Mouse (Mus musculus) hindbrain, postnatal 0 days (tissue): ENCODE data around the gene Mtch2. TPM values are rescaled to one million over a fixed set of nuclear protein-coding genes. Genes with fewer than 3 reads are reported as not detected.

Source experiments
- ATAC-seq: fragments of 200-750 bp; cut with Nextera tagmentation; 2 replicates; pipeline ENCODE4 v1.8.0; 2017; ENCODE audit warnings: mild to moderate bottlenecking, moderate TSS enrichment, moderate library complexity
- DNase-seq: peaks from one replicate; pipeline ENCODE4 v3.0.0-alpha.2; 2015; ENCODE audit warnings: low spot score
- H3K27ac ChIP-seq: fragments of 300-500 bp; sonication (generic); 2 replicates; pipeline ENCODE4 v1.5.1; 2014; ENCODE audit warnings: mild to moderate bottlenecking
- H3K27me3 ChIP-seq: fragments of 300-500 bp; sonication (generic); 2 replicates; pipeline ENCODE4 v1.6.1; 2014; ENCODE audit warnings: low read length, mixed read lengths; ENCODE audit not compliant: insufficient read depth
- H3K36me3 ChIP-seq: fragments of 300-500 bp; sonication (generic); 2 replicates; pipeline ENCODE4 v1.6.1; 2014; ENCODE audit warnings: low read length, mixed read lengths; ENCODE audit not compliant: insufficient read depth
- H3K4me1 ChIP-seq: fragments of 300-500 bp; sonication (generic); 2 replicates; pipeline ENCODE4 v1.6.1; 2014; ENCODE audit warnings: antibody characterized with exemption, low read length, mixed read lengths; ENCODE audit not compliant: insufficient read depth
- H3K4me2 ChIP-seq: fragments of 300-500 bp; sonication (generic); 2 replicates; pipeline ENCODE4 v1.6.1; 2014; ENCODE audit warnings: low read depth, mild to moderate bottlenecking, low read length, moderate library complexity, mixed read lengths
- H3K4me3 ChIP-seq: fragments of 300-500 bp; sonication (generic); 2 replicates; pipeline ENCODE4 v1.5.1; 2014; ENCODE audit warnings: low read length
- H3K9ac ChIP-seq: fragments of 300-500 bp; sonication (generic); replicated peaks from 2 replicates; pipeline ENCODE4 v1.6.1; 2014; ENCODE audit warnings: mild to moderate bottlenecking, low read length, moderate library complexity, mixed read lengths
- H3K9me3 ChIP-seq: fragments of 300-500 bp; sonication (generic); 2 replicates; pipeline ENCODE4 v1.6.1; 2016; ENCODE audit warnings: low read length, mixed read lengths
- CTCF ChIP-seq: IDR thresholded peaks from 2 replicates; pipeline ENCODE4 v1.5.1; 2016; ENCODE audit warnings: antibody characterized with exemption, control low read depth, low read depth
- WGBS: fragments of 180-500 bp; shearing (Covaris S2); extraction: QIAGEN DNeasy Blood & Tissue Kit; methylation state at CpG from one replicate; pipeline ENCODE4 v1.1.7; 2014; 5-methylcytosine and 5-hydroxymethylcytosine counted together
- polyA plus RNA-seq: library from polyadenylated mRNA; unstranded; fragments of >200 nt; fragmentation: Nextera tagmentation; extraction: Ambion mirVana; gene quantifications from 2 replicates; pipeline ENCODE4 v1.2.1, GENCODE M21; 2015
- total RNA-seq: library from RNA; depleted of rRNA; stranded (reverse); fragments of >200 nt; gene quantifications from 2 replicates; pipeline ENCODE4 v1.2.3, GENCODE M21; 2014

Gene Mtch2
- total and polyA plus RNA-seq, 2 experiments from 2014 or later, result 126 to 202 TPM

DNA sequence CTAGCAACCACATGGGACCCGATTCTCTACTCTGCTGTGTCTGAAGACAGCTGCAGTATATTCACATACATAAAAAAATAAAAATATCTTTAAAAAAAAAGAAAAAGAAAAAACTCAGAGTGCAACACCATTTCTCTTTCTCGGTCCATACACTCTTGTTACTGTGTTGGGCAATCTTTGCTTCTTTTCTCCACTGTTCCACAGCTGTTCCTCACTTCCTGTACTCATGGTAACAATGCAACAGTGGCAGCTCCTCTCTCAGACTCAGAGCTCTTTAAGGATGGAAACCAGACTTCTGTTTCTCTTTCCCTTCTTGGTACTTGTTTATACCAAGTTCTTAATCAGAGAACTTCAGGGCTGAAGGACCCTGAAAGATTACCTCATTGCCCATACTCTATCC lies 56.4 kb downstream of the Mtch2 start:
- ATAC-seq (no peak), DNase-seq (no peak)
- H3K9me3 ChIP-seq, result no peaks in the 10 kb centered on the region
- peak overlapping the region; percentile 87 for H3K9ac ChIP-seq
- peaks cover 14% of the 10 kb centered on the region; the same call in 1 of the 2 replicates for H3K4me1 ChIP-seq
- H3K27ac ChIP-seq, result peak overlapping the region; percentile 97; the same call in 1 of the 2 replicates
- WGBS, result 91% methylated on average over 2 of the region's 2 CpGs
- peaks cover 13% of the 10 kb centered on the region for H3K36me3 ChIP-seq
- H3K4me2 ChIP-seq, result peak overlapping the region; percentile 74
- no peaks in the 10 kb centered on the region for H3K27me3 ChIP-seq
- no peak for TF ChIP-seq CTCF
- H3K4me3 ChIP-seq, result peak overlapping the region; percentile 80

DNA sequence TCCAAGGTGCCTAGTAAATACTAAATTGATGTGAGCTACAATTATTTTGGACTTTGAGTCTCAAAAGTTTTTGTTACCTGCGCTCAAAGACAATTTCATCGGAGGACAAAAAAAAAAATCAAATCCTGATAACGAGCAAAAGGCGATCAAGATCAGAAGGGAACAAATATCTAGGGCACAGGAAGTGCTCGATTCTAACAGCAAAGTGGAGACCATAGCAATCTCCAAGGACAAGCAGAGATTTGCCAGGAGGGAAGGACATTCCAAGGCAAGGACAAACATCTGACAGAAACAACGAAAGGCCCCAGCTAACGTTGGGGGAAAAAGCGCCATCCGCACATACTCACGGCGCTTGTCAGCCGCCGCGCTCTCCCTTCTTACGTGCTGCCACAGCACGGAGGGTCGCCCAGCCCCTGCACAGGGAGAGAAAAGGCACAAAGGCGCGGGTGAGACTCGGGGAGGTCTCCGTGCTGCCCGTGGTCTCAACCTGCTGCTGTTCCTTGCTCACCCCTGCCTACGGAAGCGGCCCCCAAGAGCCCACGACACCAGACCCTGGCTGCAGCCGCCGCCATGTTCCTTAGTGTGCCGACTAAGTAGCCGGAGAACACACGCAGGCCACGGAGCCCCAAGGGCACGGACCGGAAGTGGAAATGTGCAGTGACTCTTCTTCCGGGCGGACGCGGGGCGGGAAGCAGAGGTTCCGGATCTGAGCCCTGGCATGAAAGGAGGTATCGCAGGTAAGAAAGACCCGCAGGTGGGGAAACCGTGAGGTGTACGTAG lies 57.3 kb downstream of the Mtch2 start, which contains the start of the genes Kbtbd4 and Ndufs3:
Kbtbd4 (plus strand) TSS at position 665 of the 780 bp plus-strand sequence.
Ndufs3 (minus strand) TSS at position 752 of the 780 bp plus-strand sequence.
- Histone ChIP-seq H3K9ac (peak within 1 kb of the TSS; percentile 87), H3K4me1 (peaks cover 14% of the 10 kb centered on the region; the same call in 1 of the 2 replicates), H3K27me3 (no peaks in the 10 kb centered on the region), H3K4me2 (peak within 1 kb of the TSS; percentile 74), H3K36me3 (peaks cover 13% of the 10 kb centered on the region), H3K4me3 (peak within 1 kb of the TSS; percentile 80), H3K9me3 (no peaks in the 10 kb centered on the region), H3K27ac (peak within 1 kb of the TSS; percentile 97)
- ATAC-seq (peak; percentile 95), DNase-seq (peak; percentile 96)
- 0 out of 2 replicates have a peak, but pooled peaks have one; percentile 2 for TF ChIP-seq CTCF
- under 1% methylated on average over 42 of the region's 43 CpGs for WGBS

GRCm38 (mm10) chr2:90904856-90905224 lies 57.9 kb downstream of the Mtch2 start:
- ATAC-seq (peak; percentile 84), DNase-seq (peak; percentile 54)
- Histone ChIP-seq H3K36me3 (peaks cover 19% of the 10 kb centered on the region), H3K27ac (peak overlapping the region; percentile 97), H3K4me1 (peaks cover 14% of the 10 kb centered on the region; the same call in 1 of the 2 replicates), H3K27me3 (no peaks in the 10 kb centered on the region), H3K9ac (peak overlapping the region; percentile 87), H3K4me2 (peak overlapping the region; percentile 74), H3K9me3 (no peaks in the 10 kb centered on the region), H3K4me3 (peak overlapping the region; percentile 80)
- no peak for TF ChIP-seq CTCF
- under 1% methylated on average over 21 of the region's 21 CpGs for WGBS

DNA sequence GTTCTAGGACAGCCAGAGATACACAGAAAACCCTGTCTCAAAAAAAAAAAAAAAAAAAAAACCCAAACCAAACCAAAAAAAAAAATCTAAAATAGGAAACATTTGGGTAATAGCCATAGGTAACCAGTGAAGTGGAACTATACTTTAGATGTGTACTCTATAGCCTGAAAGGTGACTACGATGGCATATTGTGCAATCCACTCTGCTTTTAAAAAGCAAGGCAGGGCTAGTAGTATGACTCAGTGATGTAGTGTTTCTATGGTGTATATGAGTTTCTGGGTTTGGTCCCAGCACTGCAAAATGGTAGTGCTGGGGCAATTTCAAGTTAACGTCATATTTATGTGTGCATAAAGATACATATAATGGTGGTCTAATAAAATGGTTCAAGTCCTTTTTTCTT lies 59.8 kb downstream of the Mtch2 start:
- no peak overlapping the region for H3K27ac ChIP-seq
- no peak overlapping the region for H3K4me3 ChIP-seq
- no peaks in the 10 kb centered on the region for H3K27me3 ChIP-seq
- H3K4me2 ChIP-seq, result no peak overlapping the region
- H3K9ac ChIP-seq, result no peak overlapping the region
- TF ChIP-seq CTCF, result no peak
- H3K36me3 ChIP-seq, result peaks cover 32% of the 10 kb centered on the region
- H3K9me3 ChIP-seq, result no peaks in the 10 kb centered on the region
- H3K4me1 ChIP-seq, result peaks cover 14% of the 10 kb centered on the region; the same call in 1 of the 2 replicates
- ATAC-seq (no peak), DNase-seq (no peak)
- WGBS, result 98% methylated on average over 2 of the region's 2 CpGs

DNA sequence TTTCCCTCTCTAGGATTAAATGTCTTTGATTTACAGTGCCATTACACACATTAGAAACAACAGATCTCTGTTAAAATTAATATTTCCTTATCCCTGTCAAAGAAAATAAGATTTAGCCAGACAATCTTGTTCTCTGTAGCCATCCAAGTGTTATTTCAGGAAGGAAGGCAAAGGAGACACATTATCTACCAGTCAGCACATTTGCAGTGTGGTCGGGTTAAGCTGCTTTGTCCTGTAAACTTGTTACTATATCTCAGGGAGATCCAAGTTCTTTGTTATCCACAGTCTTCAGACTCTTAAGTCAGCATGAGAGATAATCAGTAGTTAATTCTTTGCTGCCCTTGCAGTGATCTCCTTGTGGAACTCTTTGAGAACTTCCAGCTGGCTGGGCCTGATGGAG lies 63.9 kb downstream of the Mtch2 start:
- Histone ChIP-seq H3K9me3 (no peaks in the 10 kb centered on the region), H3K4me1 (no peaks in the 10 kb centered on the region), H3K36me3 (peaks cover 38% of the 10 kb centered on the region), H3K27me3 (no peaks in the 10 kb centered on the region), H3K9ac (no peak overlapping the region), H3K4me2 (no peak overlapping the region), H3K27ac (no peak overlapping the region), H3K4me3 (no peak overlapping the region)
- 86% methylated on average over 1 of the region's 1 CpGs for WGBS
- no peak for DNase-seq
- ATAC-seq, result no peak
- no peak for TF ChIP-seq CTCF

GRCm38 (mm10) chr2:90911668-90912067 lies 64.7 kb downstream of the Mtch2 start:
- Histone ChIP-seq H3K27me3 (no peaks in the 10 kb centered on the region), H3K4me2 (no peak overlapping the region), H3K4me1 (no peaks in the 10 kb centered on the region; the same call in 1 of the 2 replicates), H3K4me3 (no peak overlapping the region), H3K9ac (no peak overlapping the region), H3K36me3 (peaks cover 38% of the 10 kb centered on the region), H3K9me3 (no peaks in the 10 kb centered on the region), H3K27ac (no peak overlapping the region)
- DNase-seq (no peak), ATAC-seq (no peak)
- 84% methylated on average over 1 of the region's 1 CpGs for WGBS
- no peak for TF ChIP-seq CTCF

GRCm38 (mm10) chr2:90913671-90914070 lies 66.7 kb downstream of the Mtch2 start:
- Histone ChIP-seq H3K9ac (no peak overlapping the region), H3K4me3 (no peak overlapping the region), H3K4me2 (no peak overlapping the region), H3K9me3 (no peaks in the 10 kb centered on the region), H3K4me1 (no peaks in the 10 kb centered on the region; the same call in 1 of the 2 replicates), H3K36me3 (peaks cover 30% of the 10 kb centered on the region), H3K27ac (no peak overlapping the region), H3K27me3 (no peaks in the 10 kb centered on the region)
- DNase-seq (peak; percentile 61), ATAC-seq (no peak)
- no peak for TF ChIP-seq CTCF
- WGBS, result 64% methylated on average over 2 of the region's 2 CpGs
